In genomic region chr16:94354450-94354849, GRCm38 (mm10) we compare ENCODE assay signal across 8 mouse cellular contexts. TPM values are rescaled to one million over a fixed set of nuclear protein-coding genes. Genes with fewer than 3 reads are reported as not detected.
DNase-seq lines count a peak whose midpoint lies in the region; ATAC-seq lines count a peak whose summit lies in the region.

No protein-coding gene starts in this region.

- intact Hi-C loops in heart, postnatal 10 days (cut with DNase I): no loop called here

- peak; percentile 92 for ATAC-seq in frontal cortex, adult (ENCODE audit: low TSS enrichment)

- no peaks in the 10 kb centered on the region for H3K36me3 ChIP-seq in splenic B cell, adult 2 months (ENCODE audit: control insufficient read depth, insufficient read depth, low read length, poor library complexity, severe bottlenecking)

- no peak for DNase-seq in frontal cortex, postnatal 10 days (ENCODE audit: low spot score in 2 of 2)
- DNase-seq in retina, postnatal 1 day: peak; percentile 26
- DNase-seq in retina, embryonic 14.5 days (ENCODE audit: low spot score): no peak
- peak; percentile 29 to 44 for DNase-seq in heart, postnatal 10 days
- peak; percentile 78 for DNase-seq in splenic B cell, adult 2 months (ENCODE audit: low read depth, low spot score)
- DNase-seq in ovary, postnatal 10 days (ENCODE audit: low spot score): no peak
- no peak for DNase-seq in adrenal gland, adult 8-10 months

- no peaks in the 10 kb centered on the region for H3K27me3 ChIP-seq in splenic B cell, adult 2 months (ENCODE audit: control insufficient read depth, insufficient read depth, low read length, poor library complexity, severe bottlenecking)

RNA-seq across cellular contexts. Expression of gene Ttc3, which starts 16.0 kb away (rescaled TPM):
- 100 to 1,000 TPM; 127 to 128 TPM for total RNA-seq in heart, postnatal 10 days (2021)
- 100 to 1,000 TPM in 3 of 4 experiments, 10 to 100 TPM in 1; 89.1 to 149 (median 120) TPM for total RNA-seq in adrenal gland, adult 8-10 months (2022)

RNA-seq across cellular contexts. Expression of gene Pigp, which starts 17.2 kb away (rescaled TPM):
- total RNA-seq in heart, postnatal 10 days (2021): 10 to 100 TPM; 77.1 to 80.5 TPM
- total RNA-seq in adrenal gland, adult 8-10 months (2022): 100 to 1,000 TPM in 2 of 4 experiments, 10 to 100 TPM in 2; 80.9 to 101 (median 98.6) TPM

RNA-seq across cellular contexts. Expression of gene Ripply3, which starts 26.2 kb away (rescaled TPM):
- 1 to 10 TPM; 4.7 to 5.1 TPM for total RNA-seq in heart, postnatal 10 days (2021)
- 10 to 100 TPM in 1 of 4 experiments, 1 to 10 TPM in 3; 4.6 to 12.6 (median 5.3) TPM for total RNA-seq in adrenal gland, adult 8-10 months (2022)

RNA-seq across cellular contexts. Expression of gene Hlcs, which starts 41.1 kb away (rescaled TPM):
- 1 to 10 TPM; 6.9 to 7.5 TPM for total RNA-seq in heart, postnatal 10 days (2021)
- 10 to 100 TPM; 20.7 to 31.7 (median 24.9) TPM for total RNA-seq in adrenal gland, adult 8-10 months (2022)

Comparison
In these comparisons a context has a peak if more than half of its experiments do, and no peak if none do; other contexts are left out.
1. DNase-seq: peak in retina, postnatal 1 day (single experiment), heart, postnatal 10 days (2 of 2) and splenic B cell, adult 2 months (single experiment); none in frontal cortex, postnatal 10 days (0 of 2), retina, embryonic 14.5 days (single experiment), ovary, postnatal 10 days (single experiment) and adrenal gland, adult 8-10 months (single experiment).